Mouse (Mus musculus) ES-Bruce4 (cell line): Measurements from ENCODE around the gene 4930568D16Rik.

Source experiments
- CTCF ChIP-seq: IDR thresholded peaks from one replicate; pipeline ENCODE4 v1.8.1; 2011; ENCODE audit warnings: low read depth, low read length
- POLR2A ChIP-seq: IDR thresholded peaks from one replicate; pipeline ENCODE4 v1.8.1; 2011; ENCODE audit warnings: low read length; ENCODE audit not compliant: insufficient read depth

- TF ChIP-seq CTCF: no peak
- TF ChIP-seq POLR2A: no peak
These were observed 29.5 kb downstream of the 4930568D16Rik start for GRCm38 (mm10) chr2:35338036-35338435.
